Mouse (Mus musculus): Measurements from ENCODE around the gene Hspb11. TPM values are rescaled to one million over a fixed set of nuclear protein-coding genes. Genes with fewer than 3 reads are reported as not detected.
A peak's percentile ranks its signal among the peaks of the same experiment; 100 is the strongest.

Hspb11 gene
- polyA plus RNA-seq (2015; fragmentation: Nextera tagmentation; extraction: Ambion mirVana), result 43.5 and 44.7 TPM in 2 replicates

DNA sequence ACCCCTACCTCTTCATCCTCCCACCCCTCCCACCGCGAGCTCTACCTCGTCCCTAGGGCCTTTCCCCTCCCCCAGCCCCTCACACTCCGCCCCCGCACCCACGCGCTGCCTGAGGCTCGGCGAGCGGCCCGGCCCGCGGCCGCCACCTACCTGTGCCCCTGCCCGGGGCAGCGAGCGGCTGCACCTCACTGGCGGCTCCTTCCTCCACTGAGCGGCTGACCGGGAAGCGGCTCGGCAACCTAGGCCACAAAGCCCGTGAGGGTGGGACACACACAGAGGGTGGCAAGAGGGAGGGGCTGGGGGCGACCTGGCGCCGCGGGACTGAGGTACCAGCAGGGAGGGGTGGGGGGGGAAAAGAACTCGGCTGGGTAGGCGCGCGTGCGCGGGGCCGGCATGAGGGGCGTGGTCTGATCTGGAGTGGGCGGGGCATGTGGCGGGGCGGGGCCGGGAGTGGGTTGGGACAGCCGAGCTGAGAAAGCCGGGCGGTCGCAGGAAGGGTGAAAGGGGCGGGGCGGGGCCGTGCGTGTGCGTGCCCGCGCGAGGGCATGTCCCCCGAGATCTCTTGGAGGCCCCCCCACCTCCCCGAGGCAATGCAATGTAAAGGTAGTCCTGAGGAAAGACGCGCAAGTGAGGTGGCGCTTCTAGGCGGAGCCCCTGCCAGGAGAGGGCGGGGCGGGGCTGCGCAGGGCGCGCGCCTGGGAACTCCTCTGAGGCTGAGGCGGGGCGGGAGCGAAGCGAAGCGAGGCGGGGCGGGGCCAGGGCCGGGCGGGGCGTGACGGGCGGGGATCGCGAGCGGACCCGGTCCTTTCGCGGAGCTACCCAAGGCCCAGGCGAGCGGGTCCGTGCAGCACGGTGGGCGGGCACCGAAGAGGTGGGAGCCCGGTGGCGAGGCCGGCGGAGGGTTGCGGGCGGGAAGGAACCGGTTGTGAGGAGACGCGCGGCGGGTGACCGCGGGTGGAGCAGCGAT, at the start of gene Hspb11, which contains the start of gene Lrrc42:
Hspb11 (plus strand) TSS at position 469 of the 967 bp plus-strand sequence.
Lrrc42 (minus strand) TSS at position 408 of the 967 bp plus-strand sequence.
- H3K4me3 ChIP-seq, result peak within 1 kb of the TSS; percentile 78
- H3K4me2 ChIP-seq, result peak within 1 kb of the TSS; percentile 70
- peak within 1 kb of the TSS; percentile 87 for H3K9ac ChIP-seq
- ATAC-seq (ENCODE audit: low FRiP score), result peak; percentile 96
- peak within 1 kb of the TSS; percentile 94 for H3K27ac ChIP-seq
- under 1% methylated on average over 94 of the region's 101 CpGs for WGBS
- no peaks in the 10 kb centered on the region for H3K9me3 ChIP-seq
- H3K4me1 ChIP-seq (replicated peaks), result peaks cover 44% of the 10 kb centered on the region
- H3K36me3 ChIP-seq, result no peaks in the 10 kb centered on the region
- no peaks in the 10 kb centered on the region for H3K27me3 ChIP-seq

DNA sequence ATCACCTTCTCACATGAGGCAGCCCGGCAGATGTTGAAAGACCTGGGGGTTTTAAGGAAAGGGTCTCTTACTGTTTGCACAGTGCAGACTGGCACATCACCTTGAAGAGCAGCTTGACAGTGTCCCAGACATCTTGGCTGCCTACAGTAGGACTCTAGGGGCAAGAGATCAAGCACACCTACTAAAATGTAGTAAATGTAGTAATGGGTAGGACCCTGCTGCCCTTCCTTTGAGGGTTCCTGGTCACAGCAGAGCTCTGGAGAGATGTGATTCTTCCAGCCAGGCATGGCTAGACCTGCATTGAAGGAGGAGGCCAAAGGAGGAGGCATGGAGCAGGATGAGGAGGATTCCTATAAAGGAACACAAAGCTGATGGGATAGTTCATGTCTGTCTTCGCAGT, 46.4 kb upstream of the Hspb11 start:
- H3K36me3 ChIP-seq, result peaks cover 74% of the 10 kb centered on the region
- 94% methylated on average over 2 of the region's 2 CpGs for WGBS
- H3K27me3 ChIP-seq, result no peaks in the 10 kb centered on the region
- no peak overlapping the region for H3K4me2 ChIP-seq
- H3K27ac ChIP-seq, result no peak overlapping the region
- H3K4me3 ChIP-seq, result no peak overlapping the region
- ATAC-seq (ENCODE audit: low FRiP score), result no peak
- no peaks in the 10 kb centered on the region for H3K4me1 ChIP-seq (replicated peaks)
- no peaks in the 10 kb centered on the region for H3K9me3 ChIP-seq
- H3K9ac ChIP-seq, result no peak overlapping the region

DNA sequence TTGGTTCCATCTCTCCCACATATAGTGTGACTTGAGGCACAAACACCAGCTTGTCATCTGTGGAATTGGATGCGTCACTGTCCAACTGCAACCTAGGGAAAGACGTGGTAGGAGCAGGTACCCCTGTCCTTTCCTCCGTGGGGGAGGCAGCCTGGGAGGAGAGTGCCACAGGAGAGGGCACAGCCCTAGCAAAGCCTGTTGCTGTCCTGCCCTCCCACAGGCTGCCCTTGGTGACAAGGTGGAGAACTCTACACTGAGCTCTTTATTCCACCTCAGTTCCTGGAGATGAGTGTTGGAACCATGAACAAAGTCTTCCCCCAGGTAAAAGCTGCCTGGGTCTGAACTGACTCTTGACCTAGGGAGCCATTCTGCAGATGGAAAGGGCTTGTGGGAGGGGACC, 44.5 kb upstream of the Hspb11 start, which contains the start of gene Ldlrad1:
Ldlrad1 (plus strand) TSS at position 301 of the 400 bp plus-strand sequence.
- H3K4me1 ChIP-seq (replicated peaks), result no peaks in the 10 kb centered on the region
- peaks cover 56% of the 10 kb centered on the region for H3K36me3 ChIP-seq
- H3K27ac ChIP-seq, result no peak within 1 kb of the TSS
- no peak for ATAC-seq (ENCODE audit: low FRiP score)
- H3K27me3 ChIP-seq, result no peaks in the 10 kb centered on the region
- 86% methylated on average over 3 of the region's 3 CpGs for WGBS
- H3K9ac ChIP-seq, result no peak within 1 kb of the TSS
- H3K4me2 ChIP-seq, result no peak within 1 kb of the TSS
- H3K9me3 ChIP-seq, result no peaks in the 10 kb centered on the region
- H3K4me3 ChIP-seq, result no peak within 1 kb of the TSS

- Histone ChIP-seq H3K9me3 (no peaks in the 10 kb centered on the region), H3K4me2 (no peak overlapping the region), H3K9ac (no peak overlapping the region), H3K36me3 (peaks cover 39% of the 10 kb centered on the region), H3K4me1 (replicated peaks) (no peaks in the 10 kb centered on the region), H3K27me3 (no peaks in the 10 kb centered on the region), H3K27ac (no peak overlapping the region), H3K4me3 (no peak overlapping the region)
- ATAC-seq (ENCODE audit: low FRiP score), result no peak
- WGBS, result 84% methylated on average over 5 of the region's 5 CpGs
Measured at GRCm38 (mm10) chr4:107210483-107211097, 42.8 kb upstream of the Hspb11 start.

- Histone ChIP-seq H3K9ac (no peak overlapping the region), H3K36me3 (peaks cover 30% of the 10 kb centered on the region), H3K4me1 (replicated peaks) (no peaks in the 10 kb centered on the region), H3K4me3 (no peak overlapping the region), H3K27me3 (no peaks in the 10 kb centered on the region), H3K4me2 (no peak overlapping the region), H3K27ac (no peak overlapping the region), H3K9me3 (no peaks in the 10 kb centered on the region)
- ATAC-seq (ENCODE audit: low FRiP score), result no peak
- 70% methylated on average over 4 of the region's 4 CpGs for WGBS
Measured at GRCm38 (mm10) chr4:107211465-107211864, 41.9 kb upstream of the Hspb11 start.

DNA sequence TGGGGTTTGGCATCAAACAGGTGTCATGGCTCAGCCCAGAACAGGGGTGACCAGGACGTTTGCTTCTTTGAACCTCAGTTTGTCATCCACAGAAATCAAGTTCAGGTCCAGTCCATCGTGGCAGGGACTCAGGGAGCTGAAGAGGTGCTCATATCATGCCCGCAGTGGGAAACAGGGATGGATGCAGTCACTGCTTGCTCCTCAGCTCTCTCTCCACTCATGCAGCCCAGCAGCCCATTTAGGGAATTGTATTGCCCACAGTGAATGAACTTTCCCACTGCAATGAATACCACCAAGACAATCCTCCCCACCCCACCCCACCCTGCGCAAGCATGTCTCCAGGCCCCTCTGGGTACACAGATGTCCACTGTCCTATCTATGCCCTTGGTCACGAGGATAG, 41.5 kb upstream of the Hspb11 start:
- WGBS, result 85% methylated on average over 5 of the region's 5 CpGs
- ATAC-seq (ENCODE audit: low FRiP score), result no peak
- no peak overlapping the region for H3K27ac ChIP-seq
- H3K27me3 ChIP-seq, result no peaks in the 10 kb centered on the region
- H3K9me3 ChIP-seq, result no peaks in the 10 kb centered on the region
- no peak overlapping the region for H3K4me2 ChIP-seq
- H3K36me3 ChIP-seq, result peaks cover 26% of the 10 kb centered on the region
- H3K9ac ChIP-seq, result no peak overlapping the region
- no peaks in the 10 kb centered on the region for H3K4me1 ChIP-seq (replicated peaks)
- H3K4me3 ChIP-seq, result no peak overlapping the region

DNA sequence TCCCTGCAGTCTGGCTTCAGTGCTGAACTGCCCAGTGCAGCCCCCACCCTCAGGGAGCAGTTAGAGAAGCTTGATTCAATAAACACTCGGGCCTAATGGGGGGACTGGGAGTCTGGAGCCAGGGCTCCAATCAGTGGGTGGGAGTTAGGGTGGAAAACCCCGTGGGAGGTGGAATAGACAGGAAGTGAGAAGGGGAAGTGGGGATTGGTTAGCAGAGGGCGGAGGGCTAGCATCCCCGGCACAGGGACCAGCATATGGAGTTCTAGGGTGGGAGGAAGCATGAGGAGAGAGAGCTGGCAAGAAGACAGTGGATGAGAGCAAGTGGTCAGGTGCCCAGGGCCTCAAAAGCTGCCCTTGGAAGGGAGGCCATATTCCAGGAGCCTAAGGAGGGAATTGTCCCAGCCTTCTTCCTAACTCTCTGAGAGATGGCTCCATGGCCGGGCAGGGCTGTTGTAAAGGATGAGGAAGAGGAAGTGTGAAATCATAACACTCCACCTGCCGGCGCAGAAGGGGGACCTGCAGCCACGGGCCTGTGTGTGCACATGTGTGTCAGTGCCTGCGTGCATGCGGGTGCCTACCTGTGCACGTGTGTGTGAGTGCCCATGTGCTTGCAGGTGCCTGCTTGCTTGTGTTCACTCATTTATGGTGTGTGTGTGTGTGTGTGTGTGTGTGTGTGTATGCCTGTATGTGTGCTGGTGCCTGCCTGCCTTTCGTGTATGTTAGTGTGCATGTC, 39.9 kb upstream of the Hspb11 start:
- H3K4me1 ChIP-seq (replicated peaks), result no peaks in the 10 kb centered on the region
- H3K27me3 ChIP-seq, result no peaks in the 10 kb centered on the region
- no peak overlapping the region for H3K27ac ChIP-seq
- H3K36me3 ChIP-seq, result peaks cover 13% of the 10 kb centered on the region
- H3K4me2 ChIP-seq, result no peak overlapping the region
- no peak overlapping the region for H3K9ac ChIP-seq
- H3K4me3 ChIP-seq, result no peak overlapping the region
- H3K9me3 ChIP-seq, result no peaks in the 10 kb centered on the region
- WGBS, result 74% methylated on average over 12 of the region's 12 CpGs
- ATAC-seq (ENCODE audit: low FRiP score), result no peak

GRCm38 (mm10) chr4:107217574-107217973, 35.8 kb upstream of the Hspb11 start:
- Histone ChIP-seq H3K9ac (no peak overlapping the region), H3K27ac (no peak overlapping the region), H3K4me3 (no peak overlapping the region), H3K36me3 (no peaks in the 10 kb centered on the region), H3K4me1 (replicated peaks) (no peaks in the 10 kb centered on the region), H3K4me2 (no peak overlapping the region), H3K27me3 (no peaks in the 10 kb centered on the region), H3K9me3 (no peaks in the 10 kb centered on the region)
- ATAC-seq (ENCODE audit: low FRiP score), result no peak
- WGBS, result 83% methylated on average over 9 of the region's 9 CpGs

DNA sequence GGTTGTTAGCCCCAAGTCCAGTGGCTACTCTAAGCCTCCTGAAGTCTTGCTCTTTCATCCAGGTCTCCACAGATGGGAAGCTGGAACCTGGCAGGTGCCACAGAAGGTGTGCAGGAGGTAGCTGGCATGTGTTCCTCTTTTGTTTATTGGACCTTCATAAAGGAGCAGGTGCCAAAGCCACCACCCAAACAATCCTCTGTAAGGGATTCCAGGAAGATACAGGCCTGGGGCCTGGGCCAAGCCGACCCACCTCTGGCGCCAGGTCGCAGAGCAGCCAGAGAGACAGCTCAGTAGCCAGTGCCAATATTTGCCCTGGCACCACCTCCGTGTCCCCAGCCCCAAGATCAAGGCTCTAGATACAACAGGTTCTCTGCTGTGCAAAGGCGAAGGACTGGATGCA, 31.9 kb upstream of the Hspb11 start:
- ATAC-seq (ENCODE audit: low FRiP score), result no peak

DNA sequence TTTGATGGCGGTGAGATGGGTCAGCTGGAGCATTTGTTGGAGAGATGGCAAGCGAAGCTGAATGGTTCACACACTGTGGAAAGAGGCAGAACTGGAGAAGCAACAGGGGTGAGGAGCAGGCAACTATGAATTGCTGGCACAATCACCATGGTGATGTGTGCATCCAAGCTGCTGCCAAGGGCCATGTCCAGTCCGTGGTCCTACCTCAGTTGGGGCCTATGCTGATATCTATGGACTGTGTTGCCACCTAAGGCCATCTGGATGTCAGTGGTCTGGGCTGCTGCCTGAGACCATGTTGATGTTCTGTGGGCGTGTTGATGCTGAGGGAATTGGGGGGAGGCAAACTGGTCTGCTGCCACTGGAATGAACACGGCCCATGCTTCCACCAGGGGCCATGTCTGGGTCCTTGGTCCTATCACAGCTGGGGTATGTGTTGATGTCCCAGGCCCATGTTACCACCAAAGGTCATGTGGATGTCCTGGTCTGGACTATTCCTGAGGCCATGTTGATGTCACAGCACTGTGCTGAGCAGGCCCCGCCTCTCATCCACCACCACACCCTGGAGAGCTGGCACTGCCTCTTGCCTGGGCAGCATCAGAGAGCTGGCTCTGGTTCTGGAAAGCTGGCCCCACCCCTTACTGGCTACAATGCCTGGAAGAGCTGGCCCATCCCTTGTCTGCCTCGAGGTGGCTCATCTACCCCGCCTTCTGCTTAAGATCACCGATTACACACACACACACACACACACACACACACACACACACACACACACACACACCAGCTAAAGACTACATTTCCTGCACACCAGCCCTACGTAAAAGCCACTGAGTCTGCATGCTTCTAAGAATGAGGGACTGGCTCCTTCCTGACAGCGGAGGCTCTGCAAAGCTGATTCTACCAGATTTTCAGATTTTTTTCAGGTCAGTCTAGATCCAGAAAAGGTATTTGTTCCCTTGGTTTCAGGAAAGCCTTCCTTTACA, 29.9 kb upstream of the Hspb11 start:
- H3K27ac ChIP-seq, result no peak overlapping the region
- H3K4me1 ChIP-seq (replicated peaks), result no peaks in the 10 kb centered on the region
- H3K4me2 ChIP-seq, result no peak overlapping the region
- no peaks in the 10 kb centered on the region for H3K27me3 ChIP-seq
- H3K9ac ChIP-seq, result no peak overlapping the region
- ATAC-seq (ENCODE audit: low FRiP score), result no peak
- WGBS, result 82% methylated on average over 11 of the region's 11 CpGs
- H3K36me3 ChIP-seq, result no peaks in the 10 kb centered on the region
- H3K4me3 ChIP-seq, result no peak overlapping the region
- no peaks in the 10 kb centered on the region for H3K9me3 ChIP-seq

More for the DNA sequence above, 31.9 kb upstream of the Hspb11 start:
- Histone ChIP-seq H3K4me2 (no peak overlapping the region), H3K36me3 (no peaks in the 10 kb centered on the region), H3K27ac (no peak overlapping the region), H3K27me3 (no peaks in the 10 kb centered on the region), H3K9ac (no peak overlapping the region), H3K4me1 (replicated peaks) (no peaks in the 10 kb centered on the region), H3K9me3 (no peaks in the 10 kb centered on the region), H3K4me3 (no peak overlapping the region)
- 96% methylated on average over 5 of the region's 5 CpGs for WGBS

DNA sequence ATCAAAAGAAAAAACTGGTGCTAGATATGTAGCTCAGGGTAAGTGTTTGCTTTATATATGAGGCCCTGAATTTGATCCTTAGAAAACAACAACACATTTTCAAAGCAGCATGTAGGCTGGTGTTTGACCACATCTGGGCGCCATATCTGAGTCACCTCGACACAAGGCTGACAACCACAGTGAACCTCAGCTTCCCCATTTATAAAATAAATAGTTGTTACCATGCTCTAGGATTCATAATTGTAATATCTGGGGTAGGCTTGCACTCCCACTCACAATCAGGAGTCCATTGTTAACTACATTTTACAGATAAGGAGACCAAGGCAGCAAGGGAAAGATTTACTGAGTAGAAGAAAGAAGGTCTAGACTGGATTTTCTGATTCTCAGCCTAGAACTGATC, 27.1 kb upstream of the Hspb11 start:
- H3K4me1 ChIP-seq (replicated peaks), result no peaks in the 10 kb centered on the region
- no peak for ATAC-seq (ENCODE audit: low FRiP score)
- 0 out of 2 replicates have a peak, but pooled peaks cover 4% of the 10 kb centered on the region for H3K36me3 ChIP-seq
- no peaks in the 10 kb centered on the region for H3K9me3 ChIP-seq
- WGBS, result 90% methylated on average over 2 of the region's 2 CpGs
- H3K27me3 ChIP-seq, result no peaks in the 10 kb centered on the region
- no peak overlapping the region for H3K4me2 ChIP-seq
- no peak overlapping the region for H3K4me3 ChIP-seq
- no peak overlapping the region for H3K27ac ChIP-seq
- H3K9ac ChIP-seq, result no peak overlapping the region

Measured in hindbrain, embryonic 13.5 days (tissue).